In genomic region chr14:59780391-59780790, GRCm38 (mm10) we compare ENCODE assay signal across 13 mouse cellular contexts.
"Had no signal": no experiment of that assay in that cellular context is flagged by ENCODE, and none has a peak within 500 bp of the region (broad histone marks: within the 10 kb centered on the region; RNA-seq: fewer than 3 reads in every experiment).

No protein-coding gene starts in this region.

- DNase-seq: kidney, adult 18-20 months; kidney, adult 9 months; kidney, postnatal 14 days; kidney, postnatal 4 days; liver, embryonic 13.5 days; lung, adult 2 months; lung, postnatal 14 days; lung, postnatal 4 days; midbrain, embryonic 14.5 days; right cerebral cortex, postnatal 25 days; spleen, adult 18-20 months; thymus, adult 18-20 months; thymus, postnatal 4 days had no signal
